Mouse (Mus musculus): Measurements from ENCODE around the gene Nubpl. TPM values are rescaled to one million over a fixed set of nuclear protein-coding genes. Genes with fewer than 3 reads are reported as not detected.

Nubpl gene
- polyA plus RNA-seq, 1 experiment from 2014 or later, result 12.8 TPM

GRCm38 (mm10) chr12:52146639-52147038, 49.1 kb downstream of the Nubpl start:
- H3K9ac ChIP-seq (ENCODE audit: low read length), result no peak overlapping the region
- no peaks in the 10 kb centered on the region for H3K4me1 ChIP-seq (replicated peaks; ENCODE audit: control insufficient read depth, insufficient read depth, low read length)
- no peak overlapping the region for H3K4me3 ChIP-seq (ENCODE audit: low read depth, low read length)
- no peaks in the 10 kb centered on the region for H3K36me3 ChIP-seq (ENCODE audit: control insufficient read depth, insufficient read depth, low read length)
- DNase-seq (ENCODE audit: low spot score) (no peak), ATAC-seq (replicated peaks; ENCODE audit: low FRiP score, low TSS enrichment, low read depth) (no peak)
- H3K9me3 ChIP-seq (ENCODE audit: control insufficient read depth, low read length), result no peaks in the 10 kb centered on the region
- 74% methylated on average over 2 of the region's 2 CpGs for WGBS
- H3K27me3 ChIP-seq (replicated peaks; ENCODE audit: control insufficient read depth, insufficient read depth, low read length), result no peaks in the 10 kb centered on the region
- no peak overlapping the region for H3K27ac ChIP-seq (ENCODE audit: low read depth)
- H3K4me2 ChIP-seq (ENCODE audit: low read length), result no peak overlapping the region

GRCm38 (mm10) chr12:52149448-52149847, 51.9 kb downstream of the Nubpl start:
- no peak for DNase-seq (ENCODE audit: low spot score)
- Histone ChIP-seq H3K36me3 (ENCODE audit: control insufficient read depth, insufficient read depth, low read length) (no peaks in the 10 kb centered on the region), H3K9ac (ENCODE audit: low read length) (no peak overlapping the region), H3K27ac (ENCODE audit: low read depth) (no peak overlapping the region), H3K9me3 (ENCODE audit: control insufficient read depth, low read length) (no peaks in the 10 kb centered on the region), H3K27me3 (replicated peaks; ENCODE audit: control insufficient read depth, insufficient read depth, low read length) (no peaks in the 10 kb centered on the region), H3K4me2 (ENCODE audit: low read length) (no peak overlapping the region), H3K4me3 (ENCODE audit: low read depth, low read length) (no peak overlapping the region), H3K4me1 (replicated peaks; ENCODE audit: control insufficient read depth, insufficient read depth, low read length) (no peaks in the 10 kb centered on the region)
- 83% methylated on average over 3 of the region's 3 CpGs for WGBS
- ATAC-seq (replicated peaks; ENCODE audit: low FRiP score, low TSS enrichment, low read depth), result no peak

- 95% methylated on average over 3 of the region's 3 CpGs for WGBS
These were observed 54.5 kb downstream of the Nubpl start for GRCm38 (mm10) chr12:52152071-52152470.

GRCm38 (mm10) chr12:52154906-52155305, 57.4 kb downstream of the Nubpl start:
- H3K27ac ChIP-seq (ENCODE audit: low read depth), result no peak overlapping the region
- H3K9ac ChIP-seq (ENCODE audit: low read length), result no peak overlapping the region
- no peaks in the 10 kb centered on the region for H3K27me3 ChIP-seq (replicated peaks; ENCODE audit: control insufficient read depth, insufficient read depth, low read length)
- no peak overlapping the region for H3K4me3 ChIP-seq (ENCODE audit: low read depth, low read length)
- no peak for ATAC-seq (replicated peaks; ENCODE audit: low FRiP score, low TSS enrichment, low read depth)
- no peaks in the 10 kb centered on the region for H3K4me1 ChIP-seq (replicated peaks; ENCODE audit: control insufficient read depth, insufficient read depth, low read length)
- WGBS, result 89% methylated on average over 4 of the region's 4 CpGs
- H3K9me3 ChIP-seq (ENCODE audit: control insufficient read depth, low read length), result no peaks in the 10 kb centered on the region
- no peak overlapping the region for H3K4me2 ChIP-seq (ENCODE audit: low read length)
- H3K36me3 ChIP-seq (ENCODE audit: control insufficient read depth, insufficient read depth, low read length), result no peaks in the 10 kb centered on the region
- DNase-seq (ENCODE audit: low spot score), result no peak

More at GRCm38 (mm10) chr12:52152071-52152470, 54.5 kb downstream of the Nubpl start:
- Histone ChIP-seq H3K27me3 (replicated peaks; ENCODE audit: control insufficient read depth, insufficient read depth, low read length) (no peaks in the 10 kb centered on the region), H3K4me1 (replicated peaks; ENCODE audit: control insufficient read depth, insufficient read depth, low read length) (no peaks in the 10 kb centered on the region), H3K27ac (ENCODE audit: low read depth) (no peak overlapping the region), H3K9ac (ENCODE audit: low read length) (no peak overlapping the region), H3K9me3 (ENCODE audit: control insufficient read depth, low read length) (no peaks in the 10 kb centered on the region), H3K4me2 (ENCODE audit: low read length) (no peak overlapping the region), H3K36me3 (ENCODE audit: control insufficient read depth, insufficient read depth, low read length) (no peaks in the 10 kb centered on the region), H3K4me3 (ENCODE audit: low read depth, low read length) (no peak overlapping the region)
- ATAC-seq (replicated peaks; ENCODE audit: low FRiP score, low TSS enrichment, low read depth), result no peak
- DNase-seq (ENCODE audit: low spot score), result no peak

GRCm38 (mm10) chr12:52164414-52164813, 66.9 kb downstream of the Nubpl start:
- ATAC-seq (replicated peaks; ENCODE audit: low FRiP score, low TSS enrichment, low read depth) (no peak), DNase-seq (ENCODE audit: low spot score) (no peak)
- no peak overlapping the region for H3K27ac ChIP-seq (ENCODE audit: low read depth)
- no peaks in the 10 kb centered on the region for H3K4me1 ChIP-seq (replicated peaks; ENCODE audit: control insufficient read depth, insufficient read depth, low read length)
- H3K9me3 ChIP-seq (ENCODE audit: control insufficient read depth, low read length), result no peaks in the 10 kb centered on the region
- H3K27me3 ChIP-seq (replicated peaks; ENCODE audit: control insufficient read depth, insufficient read depth, low read length), result no peaks in the 10 kb centered on the region
- H3K36me3 ChIP-seq (ENCODE audit: control insufficient read depth, insufficient read depth, low read length), result no peaks in the 10 kb centered on the region
- H3K9ac ChIP-seq (ENCODE audit: low read length), result no peak overlapping the region
- no peak overlapping the region for H3K4me3 ChIP-seq (ENCODE audit: low read depth, low read length)
- H3K4me2 ChIP-seq (ENCODE audit: low read length), result no peak overlapping the region

- ATAC-seq (replicated peaks; ENCODE audit: low FRiP score, low TSS enrichment, low read depth) (no peak), DNase-seq (ENCODE audit: low spot score) (no peak)
- Histone ChIP-seq H3K4me1 (replicated peaks; ENCODE audit: control insufficient read depth, insufficient read depth, low read length) (no peaks in the 10 kb centered on the region), H3K27me3 (replicated peaks; ENCODE audit: control insufficient read depth, insufficient read depth, low read length) (no peaks in the 10 kb centered on the region), H3K4me2 (ENCODE audit: low read length) (no peak overlapping the region), H3K27ac (ENCODE audit: low read depth) (no peak overlapping the region), H3K9ac (ENCODE audit: low read length) (no peak overlapping the region), H3K36me3 (ENCODE audit: control insufficient read depth, insufficient read depth, low read length) (no peaks in the 10 kb centered on the region), H3K4me3 (ENCODE audit: low read depth, low read length) (no peak overlapping the region), H3K9me3 (ENCODE audit: control insufficient read depth, low read length) (no peaks in the 10 kb centered on the region)
- 73% methylated on average over 1 of the region's 1 CpGs for WGBS
These were observed 88.8 kb downstream of the Nubpl start for GRCm38 (mm10) chr12:52186205-52186793.

GRCm38 (mm10) chr12:52186963-52187590, 89.5 kb downstream of the Nubpl start:
- ATAC-seq (replicated peaks; ENCODE audit: low FRiP score, low TSS enrichment, low read depth), result no peak
- no peak overlapping the region for H3K4me3 ChIP-seq (ENCODE audit: low read depth, low read length)
- WGBS, result 82% methylated on average over 5 of the region's 5 CpGs
- DNase-seq (ENCODE audit: low spot score), result no peak
- no peaks in the 10 kb centered on the region for H3K9me3 ChIP-seq (ENCODE audit: control insufficient read depth, low read length)
- H3K4me1 ChIP-seq (replicated peaks; ENCODE audit: control insufficient read depth, insufficient read depth, low read length), result no peaks in the 10 kb centered on the region
- no peaks in the 10 kb centered on the region for H3K27me3 ChIP-seq (replicated peaks; ENCODE audit: control insufficient read depth, insufficient read depth, low read length)
- no peak overlapping the region for H3K4me2 ChIP-seq (ENCODE audit: low read length)
- H3K9ac ChIP-seq (ENCODE audit: low read length), result no peak overlapping the region
- H3K36me3 ChIP-seq (ENCODE audit: control insufficient read depth, insufficient read depth, low read length), result no peaks in the 10 kb centered on the region
- no peak overlapping the region for H3K27ac ChIP-seq (ENCODE audit: low read depth)

- no peaks in the 10 kb centered on the region for H3K27me3 ChIP-seq (replicated peaks; ENCODE audit: control insufficient read depth, insufficient read depth, low read length)
- no peak for ATAC-seq (replicated peaks; ENCODE audit: low FRiP score, low TSS enrichment, low read depth)
- WGBS, result 82% methylated on average over 4 of the region's 4 CpGs
These were observed 100.9 kb downstream of the Nubpl start for GRCm38 (mm10) chr12:52198471-52198870.

GRCm38 (mm10) chr12:52209121-52209610, 111.6 kb downstream of the Nubpl start:
- DNase-seq (ENCODE audit: low spot score) (no peak), ATAC-seq (replicated peaks; ENCODE audit: low FRiP score, low TSS enrichment, low read depth) (no peak)
- H3K4me2 ChIP-seq (ENCODE audit: low read length), result no peak overlapping the region
- H3K27me3 ChIP-seq (replicated peaks; ENCODE audit: control insufficient read depth, insufficient read depth, low read length), result no peaks in the 10 kb centered on the region
- H3K4me1 ChIP-seq (replicated peaks; ENCODE audit: control insufficient read depth, insufficient read depth, low read length), result no peaks in the 10 kb centered on the region
- H3K9ac ChIP-seq (ENCODE audit: low read length), result no peak overlapping the region
- H3K4me3 ChIP-seq (ENCODE audit: low read depth, low read length), result no peak overlapping the region
- no peak overlapping the region for H3K27ac ChIP-seq (ENCODE audit: low read depth)
- H3K36me3 ChIP-seq (ENCODE audit: control insufficient read depth, insufficient read depth, low read length), result no peaks in the 10 kb centered on the region
- WGBS, result 81% methylated on average over 3 of the region's 3 CpGs
- no peaks in the 10 kb centered on the region for H3K9me3 ChIP-seq (ENCODE audit: control insufficient read depth, low read length)

More at GRCm38 (mm10) chr12:52198471-52198870, 100.9 kb downstream of the Nubpl start:
- DNase-seq (ENCODE audit: low spot score), result no peak
- no peak overlapping the region for H3K4me2 ChIP-seq (ENCODE audit: low read length)
- no peak overlapping the region for H3K27ac ChIP-seq (ENCODE audit: low read depth)
- no peaks in the 10 kb centered on the region for H3K4me1 ChIP-seq (replicated peaks; ENCODE audit: control insufficient read depth, insufficient read depth, low read length)
- H3K4me3 ChIP-seq (ENCODE audit: low read depth, low read length), result no peak overlapping the region
- H3K9me3 ChIP-seq (ENCODE audit: control insufficient read depth, low read length), result no peaks in the 10 kb centered on the region
- H3K36me3 ChIP-seq (ENCODE audit: control insufficient read depth, insufficient read depth, low read length), result no peaks in the 10 kb centered on the region
- H3K9ac ChIP-seq (ENCODE audit: low read length), result no peak overlapping the region
